Mouse (Mus musculus): ENCODE data around the gene Tsc2.

Gene Tsc2

DNA sequence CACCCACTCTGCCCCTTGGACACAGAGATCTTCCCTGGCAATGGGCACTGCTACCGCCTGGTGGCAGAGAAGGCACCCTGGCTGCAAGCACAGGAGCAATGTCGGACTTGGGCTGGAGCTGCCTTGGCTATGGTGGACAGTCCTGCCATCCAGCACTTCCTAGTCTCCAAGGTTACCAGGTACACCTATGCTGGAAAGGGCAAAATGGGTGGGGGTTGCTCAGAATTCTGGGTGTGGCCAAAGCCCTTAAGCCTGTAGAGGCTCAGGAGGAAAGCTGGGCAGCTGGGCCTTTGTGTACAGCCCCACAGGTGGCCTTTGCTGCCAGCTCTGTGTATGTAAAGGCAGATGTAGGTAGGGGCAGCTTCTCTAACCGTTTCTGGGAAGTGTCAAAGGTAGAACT is 66.6 kb downstream of the Tsc2 start:
- DNase-seq = no peak

DNA sequence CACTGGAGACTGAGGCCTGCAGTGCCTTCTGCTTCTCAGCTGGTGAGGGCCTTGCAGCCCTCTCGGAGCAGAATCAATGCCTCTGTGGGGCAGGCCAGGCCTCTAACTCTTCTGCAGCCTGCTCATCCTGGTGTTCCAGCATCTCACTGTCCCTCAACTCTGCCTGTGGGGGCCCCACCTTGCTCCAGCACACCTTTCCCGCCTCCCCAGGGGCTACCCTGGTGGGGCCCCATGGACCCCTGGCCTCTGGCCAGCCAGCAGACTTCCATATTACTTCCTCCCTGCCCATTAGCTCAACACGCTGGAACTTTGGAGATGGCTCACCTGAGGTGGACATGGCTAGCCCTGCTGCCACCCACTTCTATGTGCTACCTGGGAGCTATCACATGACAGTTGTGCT is 67.3 kb downstream of the Tsc2 start:
- DNase-seq = no peak

DNA sequence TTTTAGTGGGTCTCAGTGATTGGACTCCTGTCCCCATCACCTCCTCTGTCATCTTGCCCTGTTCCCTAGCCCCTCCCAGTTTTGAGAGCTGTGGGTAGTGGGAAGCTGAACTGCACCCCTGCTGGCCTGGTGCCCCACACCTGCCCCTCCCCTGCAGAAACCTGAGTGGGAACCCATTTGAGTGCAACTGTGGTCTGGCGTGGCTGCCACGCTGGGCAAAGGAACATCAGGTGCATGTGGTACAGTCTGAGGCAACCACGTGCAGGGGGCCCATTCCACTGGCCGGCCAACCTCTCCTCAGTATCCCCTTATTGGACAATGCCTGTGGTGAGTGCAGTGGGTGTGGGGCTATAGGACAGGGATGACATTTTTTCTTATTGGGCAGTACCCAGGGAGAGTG is 68.0 kb downstream of the Tsc2 start:
- no peak for DNase-seq

DNA sequence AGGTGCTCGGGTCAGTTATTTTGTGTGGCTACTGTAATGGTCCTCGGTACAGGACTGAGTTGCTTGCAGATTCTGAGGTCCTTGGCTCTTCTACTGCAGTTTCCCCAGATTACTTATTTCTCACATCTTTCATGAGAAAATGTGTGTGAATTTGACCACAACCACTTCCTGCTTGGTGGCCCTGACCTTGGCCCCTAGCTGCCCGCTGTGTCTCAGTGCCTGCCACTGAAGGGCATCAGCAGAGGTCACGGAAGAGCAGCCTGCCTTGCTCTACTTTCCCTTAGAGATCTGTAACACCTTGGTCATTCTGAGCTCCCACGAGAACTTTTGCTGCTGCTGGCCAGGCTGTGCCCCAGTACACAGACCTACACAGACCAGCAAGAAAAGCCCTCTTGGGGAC is 68.8 kb downstream of the Tsc2 start:
- no peak for DNase-seq

DNA sequence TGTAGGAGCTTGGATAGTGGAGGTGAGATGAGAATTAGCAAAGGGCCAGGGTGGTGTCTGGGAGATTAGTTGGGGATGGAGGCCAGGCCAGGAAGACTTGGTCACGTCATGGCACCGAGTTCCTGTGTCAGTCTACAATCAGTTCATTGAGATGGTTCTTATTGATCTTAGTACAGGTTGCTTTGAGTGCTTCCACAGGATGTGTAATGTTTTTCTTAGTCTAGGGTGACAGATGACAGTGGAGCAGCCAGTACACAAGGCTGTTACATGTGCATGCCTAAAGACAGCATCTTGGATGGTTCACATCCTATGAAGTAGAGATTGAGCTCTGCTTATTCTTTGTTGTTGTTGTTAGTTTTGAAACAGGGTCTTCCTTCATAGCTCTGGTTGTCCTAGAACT is 70.8 kb downstream of the Tsc2 start:
- no peak for DNase-seq

DNA sequence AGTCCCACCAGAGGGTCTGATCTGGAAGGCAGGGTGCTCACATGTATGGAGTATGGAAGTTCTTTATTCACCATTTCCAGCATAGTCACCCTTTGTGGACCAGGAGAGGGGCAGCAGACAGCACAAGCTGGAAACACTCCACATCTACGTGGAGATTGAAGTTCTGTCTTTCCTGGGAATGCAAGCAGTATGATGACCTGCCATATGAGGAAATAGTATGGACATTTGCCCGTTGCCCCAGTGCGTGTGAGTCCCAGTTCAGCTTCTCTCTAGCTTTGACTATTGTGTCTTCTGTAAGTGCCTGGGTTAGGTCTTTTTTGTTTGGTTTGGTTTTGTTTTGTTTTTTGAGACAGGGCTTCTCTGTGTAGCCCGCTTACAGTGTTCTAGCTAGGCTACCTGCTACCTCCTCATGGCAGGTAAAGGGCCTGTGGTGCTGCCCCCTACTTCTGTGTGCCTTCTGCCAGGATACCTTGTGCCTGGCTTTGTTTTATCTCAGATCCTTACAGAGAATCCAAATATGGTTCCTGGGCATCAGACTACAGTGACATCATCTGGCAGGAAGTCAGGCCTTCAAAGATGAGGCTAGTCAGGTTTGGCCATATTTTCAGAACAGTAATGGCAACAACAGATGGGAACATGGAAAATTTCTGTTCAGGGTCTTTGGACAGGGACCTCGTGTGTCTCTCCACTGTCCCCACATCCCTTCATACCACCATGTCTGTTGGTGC is 72.0 kb downstream of the Tsc2 start:
- no peak for DNase-seq

DNA sequence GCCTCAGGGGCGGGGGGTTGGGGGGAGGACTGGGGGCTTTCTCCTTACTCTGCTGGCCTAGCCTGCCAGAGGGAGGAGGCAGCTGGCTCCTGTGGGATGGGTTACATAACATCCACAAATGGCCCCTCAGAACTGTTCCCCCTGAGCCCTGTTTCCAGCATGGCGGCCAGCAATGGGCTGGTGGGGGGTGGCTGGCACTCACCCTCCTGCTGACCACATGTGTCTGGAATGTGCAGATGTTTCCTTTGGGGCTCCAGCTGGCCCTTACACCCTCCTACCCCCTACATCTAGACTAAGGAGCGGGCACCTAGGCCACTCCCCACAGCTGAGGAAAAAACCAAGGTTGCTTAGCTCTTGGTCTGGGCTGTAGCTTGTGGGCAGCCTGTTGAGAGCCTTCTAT is 73.3 kb downstream of the Tsc2 start:
- no peak for DNase-seq

DNA sequence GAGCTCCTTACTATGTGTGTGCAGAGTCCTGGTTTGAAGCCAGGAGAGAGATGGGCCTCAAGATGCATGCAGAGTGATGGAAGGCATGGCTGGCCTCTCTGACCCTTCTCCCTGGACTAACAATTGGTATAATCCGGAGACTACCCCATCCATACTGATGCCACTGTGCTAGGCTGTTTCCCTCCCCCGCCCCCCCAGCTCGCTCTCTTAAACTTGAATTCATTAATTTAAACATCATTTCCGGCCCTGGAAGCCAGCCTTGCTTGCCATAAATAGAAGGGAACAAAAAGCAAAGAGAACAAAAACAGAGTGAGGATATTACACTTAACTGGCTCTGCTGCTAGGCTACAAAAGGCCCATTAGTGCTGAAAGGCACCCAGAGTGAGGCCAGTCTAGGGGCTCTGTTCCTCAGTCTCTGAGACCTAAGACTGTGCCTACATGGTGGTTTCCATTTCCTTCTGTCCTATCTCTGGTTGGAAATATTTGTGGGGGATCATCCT is 73.8 kb downstream of the Tsc2 start:
- peak; percentile 36 for DNase-seq

DNA sequence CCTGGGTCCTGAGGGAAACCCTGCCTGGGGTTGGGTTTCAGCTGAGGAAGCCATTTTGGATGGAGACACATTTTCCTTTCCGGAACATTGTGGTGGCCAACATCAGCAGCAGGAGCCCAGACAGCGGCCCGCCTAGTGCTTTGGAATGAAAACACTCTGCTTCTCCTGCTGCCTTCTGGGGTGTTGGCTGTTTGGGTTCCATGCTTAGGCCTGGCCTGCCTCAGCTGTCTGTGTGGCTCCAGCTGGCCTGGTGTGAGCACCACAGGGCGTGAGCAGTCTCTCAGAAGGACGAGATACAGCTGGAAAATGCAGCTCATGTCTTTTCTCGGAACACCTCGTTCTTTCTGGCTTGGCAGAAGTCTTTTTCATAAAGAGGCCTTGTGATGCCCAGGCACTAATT is 75.3 kb downstream of the Tsc2 start:
- no peak for DNase-seq

DNA sequence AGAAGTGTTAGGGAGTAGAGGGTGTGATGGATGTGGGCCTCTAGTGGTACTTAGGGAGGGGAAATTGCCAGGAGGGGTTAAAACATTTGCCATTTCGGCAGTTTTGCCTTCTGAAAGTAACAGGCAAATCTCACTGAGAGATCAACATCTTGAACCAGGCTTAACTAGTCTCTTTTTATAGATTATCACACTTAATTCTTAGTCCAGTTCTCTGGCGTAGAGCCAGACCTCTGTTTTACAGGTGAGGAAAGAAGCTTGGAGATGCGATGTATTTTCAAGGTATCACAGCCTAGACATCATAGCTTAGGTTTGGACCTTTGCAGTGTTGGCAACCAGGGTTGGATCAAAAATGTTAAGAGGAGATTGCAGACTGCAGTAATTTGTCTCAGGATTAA is 81.4 kb downstream of the Tsc2 start:
- no peak for DNase-seq

DNA sequence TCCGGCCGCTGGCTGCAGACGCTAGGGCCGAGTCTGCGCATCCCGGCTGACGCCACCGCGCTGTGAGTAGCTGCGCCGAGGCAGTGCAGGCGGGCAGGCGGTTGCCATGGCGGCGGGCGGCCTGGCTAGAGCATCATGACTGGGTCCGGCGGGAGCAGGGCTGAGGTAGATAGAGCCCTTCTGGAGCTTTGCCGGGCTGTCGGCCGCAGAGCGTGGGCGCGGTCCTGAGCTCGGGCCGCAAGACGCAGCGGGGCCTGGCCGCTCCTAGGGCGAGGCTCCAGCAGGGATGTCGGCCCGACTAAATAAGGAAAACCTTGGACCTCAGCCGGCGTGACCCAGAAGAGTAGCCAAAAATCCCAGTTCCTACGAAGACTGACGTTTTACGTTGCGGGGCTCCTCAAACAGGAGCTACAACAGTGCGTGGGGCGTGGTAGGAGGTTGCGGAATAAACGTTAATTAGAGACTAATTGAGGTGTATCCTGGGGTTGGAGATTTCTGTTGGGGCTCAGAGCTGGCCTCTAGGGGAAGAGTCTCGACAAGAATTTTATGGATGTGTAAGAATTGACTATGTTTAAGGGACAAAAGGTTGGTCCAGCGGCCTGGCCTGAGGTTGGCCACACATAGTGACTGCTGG is 81.9 kb downstream of the Tsc2 start:
- DNase-seq = peak; percentile 70

DNA sequence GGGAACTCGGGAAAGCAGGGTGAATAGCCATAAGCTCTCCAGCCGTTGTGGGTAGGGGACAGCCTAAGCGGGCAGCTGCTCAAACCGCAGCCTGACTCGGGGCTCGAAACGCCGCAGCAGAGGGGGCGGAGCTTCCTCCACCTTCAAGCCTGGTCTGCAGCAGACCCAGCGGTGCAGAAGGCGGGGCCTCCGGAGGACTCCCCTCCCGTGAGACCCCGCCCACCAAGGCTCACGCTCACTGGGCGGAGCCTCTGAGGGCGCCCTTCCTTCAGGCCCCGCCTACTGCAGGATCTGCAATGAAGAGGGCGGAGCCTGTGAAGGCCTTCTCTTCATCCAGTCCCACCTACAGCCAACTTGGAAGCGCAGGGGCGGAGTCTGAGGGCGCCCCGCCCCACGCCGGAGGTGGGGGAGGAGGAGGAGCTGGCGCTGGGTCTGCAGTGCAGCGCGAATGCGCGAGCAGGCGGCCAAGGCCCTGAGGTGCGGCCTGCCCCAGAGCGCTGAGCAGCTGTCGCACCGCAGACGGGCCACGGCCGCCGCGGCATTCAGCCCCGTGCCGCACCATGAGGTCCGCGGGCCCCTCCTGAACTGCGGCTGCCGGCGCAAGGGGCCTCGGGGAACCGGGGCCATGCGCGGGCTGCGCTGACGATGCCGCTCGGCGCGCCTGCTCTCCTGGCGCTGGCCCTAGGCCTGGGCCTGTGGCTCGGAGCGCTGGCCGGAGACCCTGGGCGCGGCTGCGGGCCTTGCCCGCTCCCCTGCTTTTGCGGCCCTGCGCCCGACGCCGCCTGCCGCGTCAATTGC is 82.6 kb downstream of the Tsc2 start, which contains the start of gene Pkd1:
Pkd1 (plus strand) TSS at position 217 of the 798 bp plus-strand sequence.
- peak; percentile 100 for DNase-seq

DNA sequence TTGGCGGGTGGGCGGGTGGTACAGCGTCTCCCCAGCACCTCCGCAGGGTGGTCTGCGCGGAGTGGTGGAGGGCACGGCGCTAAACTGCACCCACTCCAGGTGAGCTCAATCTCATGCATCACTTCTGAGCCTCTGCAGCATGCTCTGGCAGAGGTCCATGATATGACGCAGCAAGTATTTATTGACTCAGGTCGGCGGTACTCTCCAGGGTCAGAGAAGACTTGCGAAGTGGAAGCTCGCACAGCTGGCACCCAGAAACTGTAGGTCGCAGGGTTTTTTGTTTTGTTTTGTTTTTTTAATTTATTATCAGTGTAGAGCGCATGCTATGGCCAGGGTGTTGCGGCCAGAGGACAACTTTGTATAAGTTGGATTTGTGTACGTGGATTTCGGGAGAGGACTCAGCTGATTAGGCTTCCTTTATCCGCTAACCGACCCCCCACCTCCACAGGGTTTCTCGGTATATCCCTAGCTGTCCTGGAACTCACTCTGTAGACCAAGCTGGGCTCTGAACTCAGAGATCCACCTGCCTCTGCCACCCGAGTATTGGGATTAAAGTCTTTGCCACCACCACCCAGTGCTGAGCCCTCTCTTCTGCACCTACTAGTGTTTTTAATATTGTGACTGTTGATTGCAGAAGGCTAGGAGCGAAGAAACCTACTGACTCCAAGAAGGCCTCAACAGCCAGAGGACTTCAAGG is 83.4 kb downstream of the Tsc2 start:
- DNase-seq = peak; percentile 85

DNA sequence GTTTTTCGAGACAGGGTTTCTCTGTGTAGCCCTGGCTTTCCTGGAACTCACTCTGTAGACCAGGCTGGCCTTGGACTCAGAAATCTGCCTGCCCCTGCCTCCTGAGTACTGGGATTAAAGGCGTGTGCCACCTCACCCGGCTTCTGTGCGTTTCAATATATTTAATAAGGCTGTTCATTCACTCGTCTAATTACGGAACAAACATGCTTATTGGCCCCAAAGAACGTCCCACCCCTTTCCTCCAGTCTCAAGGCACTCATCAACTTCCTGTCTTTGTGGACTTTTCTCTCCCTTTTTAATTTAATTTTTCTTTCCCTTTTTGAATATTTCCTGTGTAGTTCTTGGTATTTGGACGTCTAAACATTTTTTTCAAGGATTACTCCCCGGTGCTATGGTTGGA is 84.0 kb downstream of the Tsc2 start:
- peak; percentile 67 for DNase-seq

DNA sequence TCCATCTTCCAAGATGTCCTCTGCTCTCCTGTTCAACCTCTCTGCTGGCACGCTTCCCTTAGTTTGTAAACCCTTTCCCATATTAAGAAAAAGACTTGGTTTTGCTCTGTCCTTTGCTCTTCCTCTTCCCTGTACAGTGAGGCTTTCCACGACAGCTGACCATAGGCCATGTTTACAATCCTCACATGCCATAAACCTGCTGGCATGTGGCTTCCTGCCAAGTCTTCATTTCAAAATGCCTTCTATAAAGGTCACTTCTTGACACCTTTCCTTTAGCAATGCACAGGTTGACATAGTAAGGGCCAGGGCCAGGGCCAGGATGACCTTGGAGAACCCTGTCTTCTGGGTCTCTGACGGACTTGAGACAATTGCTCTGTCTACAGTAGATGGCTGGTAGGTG is 86.2 kb downstream of the Tsc2 start:
- peak; percentile 31 for DNase-seq

Measured in kidney, adult 9 months (tissue).